Mouse (Mus musculus) hindbrain, embryonic 11.5 days (tissue): ENCODE results near the gene Gm10197. TPM values are rescaled to one million over a fixed set of nuclear protein-coding genes. Genes with fewer than 3 reads are reported as not detected.

Experiments used
- ATAC-seq: fragments of 200-750 bp; cut with Nextera tagmentation; 2 replicates; pipeline ENCODE4 v1.8.0; 2017; ENCODE audit warnings: mild to moderate bottlenecking, moderate TSS enrichment, moderate library complexity; ENCODE audit not compliant: low FRiP score
- DNase-seq: peaks from one replicate; pipeline ENCODE4 v3.0.0-alpha.2; 2015; ENCODE audit warnings: low spot score
- H3K27ac ChIP-seq: fragments of 300-500 bp; sonication (generic); 2 replicates; pipeline ENCODE4 v1.5.1; 2014; ENCODE audit warnings: mild to moderate bottlenecking, low read depth, low read length
- H3K27me3 ChIP-seq: fragments of 300-500 bp; sonication (generic); 2 replicates; pipeline ENCODE4 v1.6.1; 2014; ENCODE audit warnings: mild to moderate bottlenecking, low read length, moderate library complexity, mixed read lengths; ENCODE audit not compliant: control insufficient read depth, insufficient read depth
- H3K36me3 ChIP-seq: fragments of 300-500 bp; sonication (generic); 2 replicates; pipeline ENCODE4 v1.6.1; 2014; ENCODE audit warnings: mild to moderate bottlenecking, low read length, moderate library complexity, mixed read lengths; ENCODE audit not compliant: control insufficient read depth, insufficient read depth
- H3K4me1 ChIP-seq: fragments of 300-500 bp; sonication (generic); replicated peaks from 2 replicates; pipeline ENCODE4 v1.6.1; 2014; ENCODE audit warnings: low read length, mixed read lengths; ENCODE audit not compliant: control insufficient read depth, insufficient read depth
- H3K4me2 ChIP-seq: fragments of 300-500 bp; sonication (generic); replicated peaks from 2 replicates; pipeline ENCODE4 v1.6.1; 2014; ENCODE audit warnings: mild to moderate bottlenecking, low read depth, low read length
- H3K4me3 ChIP-seq: fragments of 300-500 bp; sonication (generic); 2 replicates; pipeline ENCODE4 v1.5.1; 2014; ENCODE audit warnings: low read depth, low read length
- H3K9ac ChIP-seq: fragments of 300-500 bp; sonication (generic); 2 replicates; pipeline ENCODE4 v1.6.1; 2014; ENCODE audit warnings: low read depth, low read length
- H3K9me3 ChIP-seq: fragments of 300-500 bp; sonication (generic); 2 replicates; pipeline ENCODE4 v1.6.1; 2016; ENCODE audit warnings: low read length; ENCODE audit not compliant: control insufficient read depth
- WGBS: fragments of 180-500 bp; shearing (Covaris S2); extraction: QIAGEN DNeasy Blood & Tissue Kit; methylation state at CpG from one replicate; pipeline ENCODE4 v1.1.7; 2014; 5-methylcytosine and 5-hydroxymethylcytosine counted together
- polyA plus RNA-seq: library from polyadenylated mRNA; unstranded; fragments of >200 nt; fragmentation: Nextera tagmentation; extraction: Ambion mirVana; gene quantifications from 2 replicates; pipeline ENCODE4 v1.2.1, GENCODE M21; 2014

Gene Gm10197
- polyA plus RNA-seq, 1 experiment from 2014 or later: not detected

- no peak for DNase-seq
- Histone ChIP-seq H3K4me3 (no peak overlapping the region), H3K27ac (no peak overlapping the region; the same call in 1 of the 2 replicates), H3K27me3 (no peaks in the 10 kb centered on the region), H3K36me3 (no peaks in the 10 kb centered on the region), H3K4me2 (no peak overlapping the region), H3K9me3 (no peaks in the 10 kb centered on the region), H3K9ac (no peak overlapping the region), H3K4me1 (no peaks in the 10 kb centered on the region)
- ATAC-seq: no peak
- WGBS: 82% methylated on average over 15 of the region's 15 CpGs
These were observed 1.3 kb downstream of the Gm10197 start for GRCm38 (mm10) chr19:53370233-53370632.

GRCm38 (mm10) chr19:53369469-53370043 lies 2.0 kb downstream of the Gm10197 start:
- WGBS: 41% methylated on average over 14 of the region's 14 CpGs
- no peak overlapping the region for H3K27ac ChIP-seq
- ATAC-seq: peak; percentile 56; the same call in 1 of the 2 replicates
- H3K27me3 ChIP-seq: no peaks in the 10 kb centered on the region
- H3K4me1 ChIP-seq: 0 out of 2 replicates have a peak, but pooled peaks cover 3% of the 10 kb centered on the region
- no peak overlapping the region for H3K4me3 ChIP-seq
- no peak overlapping the region for H3K4me2 ChIP-seq
- no peaks in the 10 kb centered on the region for H3K36me3 ChIP-seq
- peak; percentile 89 for DNase-seq
- H3K9me3 ChIP-seq: no peaks in the 10 kb centered on the region
- H3K9ac ChIP-seq: no peak overlapping the region

- 0 out of 2 replicates have a peak, but pooled peaks cover 3% of the 10 kb centered on the region for H3K4me1 ChIP-seq
- DNase-seq: no peak
- no peak overlapping the region for H3K4me2 ChIP-seq
- no peaks in the 10 kb centered on the region for H3K36me3 ChIP-seq
- H3K4me3 ChIP-seq: no peak overlapping the region
- no peak overlapping the region for H3K27ac ChIP-seq
- ATAC-seq: no peak
- H3K9ac ChIP-seq: no peak overlapping the region
- no peaks in the 10 kb centered on the region for H3K27me3 ChIP-seq
- 84% methylated on average over 7 of the region's 7 CpGs for WGBS
- H3K9me3 ChIP-seq: no peaks in the 10 kb centered on the region
These were observed 4.7 kb downstream of the Gm10197 start for GRCm38 (mm10) chr19:53366881-53367280.

- no peaks in the 10 kb centered on the region for H3K9me3 ChIP-seq
- 88% methylated on average over 11 of the region's 11 CpGs for WGBS
- H3K36me3 ChIP-seq: no peaks in the 10 kb centered on the region
- ATAC-seq (no peak), DNase-seq (no peak)
- no peaks in the 10 kb centered on the region for H3K27me3 ChIP-seq
- H3K27ac ChIP-seq: no peak overlapping the region
- H3K4me3 ChIP-seq: no peak overlapping the region
- H3K4me1 ChIP-seq: 0 out of 2 replicates have a peak, but pooled peaks cover 3% of the 10 kb centered on the region
- H3K4me2 ChIP-seq: no peak overlapping the region
- no peak overlapping the region for H3K9ac ChIP-seq
These were observed 5.3 kb downstream of the Gm10197 start for GRCm38 (mm10) chr19:53366057-53366775.

- Histone ChIP-seq H3K36me3 (no peaks in the 10 kb centered on the region), H3K4me3 (no peak overlapping the region), H3K9ac (no peak overlapping the region), H3K4me2 (no peak overlapping the region), H3K4me1 (0 out of 2 replicates have a peak, but pooled peaks cover 3% of the 10 kb centered on the region), H3K9me3 (no peaks in the 10 kb centered on the region), H3K27ac (no peak overlapping the region), H3K27me3 (no peaks in the 10 kb centered on the region)
- no peak for ATAC-seq
- DNase-seq: peak; percentile 55
- WGBS: 65% methylated on average over 9 of the region's 9 CpGs
These were observed 6.6 kb downstream of the Gm10197 start for GRCm38 (mm10) chr19:53364963-53365362.

GRCm38 (mm10) chr19:53364551-53364950 lies 7.0 kb downstream of the Gm10197 start:
- ATAC-seq (no peak), DNase-seq (no peak)
- Histone ChIP-seq H3K27me3 (no peaks in the 10 kb centered on the region), H3K4me1 (0 out of 2 replicates have a peak, but pooled peaks cover 3% of the 10 kb centered on the region), H3K9ac (no peak overlapping the region), H3K36me3 (no peaks in the 10 kb centered on the region), H3K4me2 (no peak overlapping the region), H3K9me3 (no peaks in the 10 kb centered on the region), H3K27ac (no peak overlapping the region), H3K4me3 (no peak overlapping the region)
- 80% methylated on average over 2 of the region's 2 CpGs for WGBS

- Histone ChIP-seq H3K27me3 (no peaks in the 10 kb centered on the region), H3K4me2 (no peak overlapping the region), H3K27ac (no peak overlapping the region), H3K4me3 (no peak overlapping the region), H3K9me3 (no peaks in the 10 kb centered on the region), H3K36me3 (no peaks in the 10 kb centered on the region), H3K9ac (no peak overlapping the region), H3K4me1 (0 out of 2 replicates have a peak, but pooled peaks cover 3% of the 10 kb centered on the region)
- ATAC-seq: no peak
- DNase-seq: peak; percentile 44
- WGBS: 49% methylated on average over 2 of the region's 2 CpGs
These were observed 8.6 kb downstream of the Gm10197 start for GRCm38 (mm10) chr19:53362967-53363366.

GRCm38 (mm10) chr19:53360265-53360958 lies 11.2 kb downstream of the Gm10197 start:
- Histone ChIP-seq H3K27ac (no peak overlapping the region), H3K9me3 (no peaks in the 10 kb centered on the region), H3K27me3 (no peaks in the 10 kb centered on the region), H3K4me1 (0 out of 2 replicates have a peak, but pooled peaks cover 3% of the 10 kb centered on the region), H3K9ac (no peak overlapping the region), H3K36me3 (no peaks in the 10 kb centered on the region), H3K4me3 (no peak overlapping the region), H3K4me2 (no peak overlapping the region)
- ATAC-seq (no peak), DNase-seq (no peak)
- WGBS: 83% methylated on average over 8 of the region's 8 CpGs
